Comparison of ENCODE assay signal across 9 mouse cellular contexts in genomic region chr10:80587305-80587657, GRCm38 (mm10). TPM values are rescaled to one million over a fixed set of nuclear protein-coding genes. Genes with fewer than 3 reads are reported as not detected.
DNase-seq lines count a peak whose midpoint lies in the region; ATAC-seq lines count a peak whose summit lies in the region.
"Had no signal": no experiment of that assay in that cellular context is flagged by ENCODE, and none has a peak within 500 bp of the region (broad histone marks: within the 10 kb centered on the region; RNA-seq: fewer than 3 reads in every experiment).

No protein-coding gene starts in this region.

- no peak overlapping the region for H3K4me2 ChIP-seq in neural tube, embryonic 11.5 days (ENCODE audit: low read depth)
- H3K4me2 ChIP-seq in heart, embryonic 14.5 days (ENCODE audit: low read length): peak overlapping the region; percentile 44
- no peak overlapping the region for H3K4me2 ChIP-seq in midbrain, embryonic 14.5 days (ENCODE audit: low read length)

- 0 out of 2 replicates have a peak overlapping the region, but pooled peaks have one; percentile 42 for H3K27ac ChIP-seq in neural tube, embryonic 11.5 days (ENCODE audit: low read depth, low read length)
- H3K27ac ChIP-seq in heart, embryonic 14.5 days (replicated peaks in 1 of 2; ENCODE audit: control insufficient read depth in 1 of 2, insufficient read depth in 1 of 2, low read depth in 2 of 2, low read length in 2 of 2): peak overlapping the region; percentile 75 to 83
- 0 out of 2 replicates have a peak overlapping the region, but pooled peaks have one; percentile 17 for H3K27ac ChIP-seq in midbrain, embryonic 14.5 days (replicated peaks; ENCODE audit: low read depth, low read length)
- H3K27ac ChIP-seq: liver, embryonic 14.5 days had no signal

- ATAC-seq in neural tube, embryonic 11.5 days (ENCODE audit: insufficient read depth, low FRiP score, low TSS enrichment): no peak
- ATAC-seq in heart, embryonic 14.5 days (ENCODE audit: insufficient number of reproducible peaks, insufficient read depth, low FRiP score, low read depth): peak; percentile 23
- ATAC-seq in midbrain, embryonic 14.5 days (ENCODE audit: low FRiP score, low TSS enrichment): no peak

- H3K4me1 ChIP-seq in neural tube, embryonic 11.5 days (ENCODE audit: control insufficient read depth, insufficient read depth, low read length): peaks cover 14% of the 10 kb centered on the region
- peaks cover 14 to 32% of the 10 kb centered on the region in 2 experiments for H3K4me1 ChIP-seq in heart, embryonic 14.5 days (ENCODE audit: control insufficient read depth in 2 of 2, insufficient read depth in 2 of 2, low read length in 2 of 2)
- H3K4me1 ChIP-seq in midbrain, embryonic 14.5 days (ENCODE audit: control insufficient read depth, insufficient read depth, low read length): peaks cover 18% of the 10 kb centered on the region

- peaks cover 2% of the 10 kb centered on the region for H3K36me3 ChIP-seq in neural tube, embryonic 11.5 days (ENCODE audit: control insufficient read depth, insufficient read depth, low read length)
- H3K36me3 ChIP-seq in heart, embryonic 14.5 days (ENCODE audit: control insufficient read depth, insufficient read depth, low read length): peaks cover 33% of the 10 kb centered on the region
- H3K36me3 ChIP-seq in midbrain, embryonic 14.5 days (ENCODE audit: control insufficient read depth, insufficient read depth, low read length): peaks cover 26% of the 10 kb centered on the region

- no peaks in the 10 kb centered on the region for H3K9me3 ChIP-seq in neural tube, embryonic 11.5 days (ENCODE audit: control insufficient read depth, low read length)
- no peaks in the 10 kb centered on the region for H3K9me3 ChIP-seq in heart, embryonic 14.5 days (ENCODE audit: control insufficient read depth, low read length)
- no peaks in the 10 kb centered on the region for H3K9me3 ChIP-seq in midbrain, embryonic 14.5 days (ENCODE audit: control insufficient read depth, low read length)

- no peaks in the 10 kb centered on the region for H3K27me3 ChIP-seq in neural tube, embryonic 11.5 days (ENCODE audit: control insufficient read depth, insufficient read depth, low read length)
- H3K27me3 ChIP-seq in heart, embryonic 14.5 days (ENCODE audit: control insufficient read depth, insufficient read depth, low read length): no peaks in the 10 kb centered on the region
- no peaks in the 10 kb centered on the region for H3K27me3 ChIP-seq in midbrain, embryonic 14.5 days (ENCODE audit: control insufficient read depth, insufficient read depth, low read length)

- intact Hi-C loops in left cerebral cortex, postnatal 25 days (cut with DNase I): loop anchor here (5.0 kb wide), 1 partner anchor 90 kb away; the partner anchor contains the start of gene Mknk2

- WGBS in neural tube, embryonic 11.5 days: 56% methylated on average over 3 of the region's 4 CpGs
- WGBS in heart, embryonic 14.5 days: 43% methylated on average over 2 of the region's 4 CpGs
- 26% methylated on average over 4 of the region's 4 CpGs for WGBS in midbrain, embryonic 14.5 days

- peak; percentile 37 for DNase-seq in neural tube, embryonic 11.5 days (ENCODE audit: low spot score)
- DNase-seq in neural tube, embryonic 10.5 days (ENCODE audit: extremely low spot score, low spot score): no peak
- peak; percentile 78 for DNase-seq in kidney, postnatal 14 days
- no peak for DNase-seq in midbrain, embryonic 14.5 days
- DNase-seq in left cerebral cortex, postnatal 25 days (ENCODE audit: low spot score in 2 of 2): no peak
- no peak for DNase-seq in gastrocnemius, postnatal 10 days
- DNase-seq in cerebellum, adult 18-20 months: no peak

- H3K9ac ChIP-seq in neural tube, embryonic 11.5 days (ENCODE audit: low read length): no peak overlapping the region; the same call in 1 of the 2 replicates
- H3K9ac ChIP-seq in heart, embryonic 14.5 days (ENCODE audit: low read length): peak overlapping the region; percentile 50; the same call in 1 of the 2 replicates
- no peak overlapping the region for H3K9ac ChIP-seq in midbrain, embryonic 14.5 days (replicated peaks; ENCODE audit: low read length)
- H3K9ac ChIP-seq: liver, embryonic 14.5 days had no signal

- no peak overlapping the region for H3K4me3 ChIP-seq in neural tube, embryonic 11.5 days (ENCODE audit: low read depth, low read length)
- 0 out of 4 replicates have a peak overlapping the region, but pooled peaks of 1 of the 2 experiments have one; percentile 10 for H3K4me3 ChIP-seq in heart, embryonic 14.5 days (ENCODE audit: control insufficient read depth in 1 of 2, insufficient read depth in 1 of 2, low read depth in 1 of 2, low read length in 2 of 2)
- no peak overlapping the region for H3K4me3 ChIP-seq in midbrain, embryonic 14.5 days (replicated peaks; ENCODE audit: low read depth, low read length)

RNA-seq across cellular contexts. Expression of gene Abhd17a, which starts 2.9 kb away (rescaled TPM):
- polyA plus RNA-seq in neural tube, embryonic 11.5 days (2014; fragmentation: Nextera tagmentation; extraction: Ambion mirVana): 119 and 120 TPM in 2 replicates
- 119 and 141 TPM in 2 replicates for polyA plus RNA-seq in heart, embryonic 14.5 days (2014; fragmentation: Nextera tagmentation; extraction: Ambion mirVana)
- polyA plus RNA-seq in midbrain, embryonic 14.5 days (2014; fragmentation: Nextera tagmentation; extraction: Ambion mirVana): 128 and 151 TPM in 2 replicates
- 100 to 1,000 TPM; 206 to 216 TPM for total RNA-seq in left cerebral cortex, postnatal 25 days (2021)
- total RNA-seq in gastrocnemius, postnatal 10 days (2021): 10 to 100 TPM; 69.6 to 73.3 TPM

RNA-seq across cellular contexts. Expression of gene Klf16, which starts 10.2 kb away (rescaled TPM):
- 4.5 and 5.5 TPM in 2 replicates for polyA plus RNA-seq in neural tube, embryonic 11.5 days (2014; fragmentation: Nextera tagmentation; extraction: Ambion mirVana)
- polyA plus RNA-seq in heart, embryonic 14.5 days (2014; fragmentation: Nextera tagmentation; extraction: Ambion mirVana): 3.5 and 5.0 TPM in 2 replicates
- 4.9 and 5.0 TPM in 2 replicates for polyA plus RNA-seq in midbrain, embryonic 14.5 days (2014; fragmentation: Nextera tagmentation; extraction: Ambion mirVana)
- total RNA-seq in left cerebral cortex, postnatal 25 days (2021): 10 to 100 TPM; 51.8 to 55.3 TPM
- total RNA-seq in gastrocnemius, postnatal 10 days (2021): 1 to 10 TPM; 3.5 to 5.8 TPM

RNA-seq across cellular contexts. Expression of gene Scamp4, which starts 15.4 kb away (rescaled TPM):
- polyA plus RNA-seq in neural tube, embryonic 11.5 days (2014; fragmentation: Nextera tagmentation; extraction: Ambion mirVana): 72.1 and 77.7 TPM in 2 replicates
- 65.9 and 67.1 TPM in 2 replicates for polyA plus RNA-seq in heart, embryonic 14.5 days (2014; fragmentation: Nextera tagmentation; extraction: Ambion mirVana)
- polyA plus RNA-seq in midbrain, embryonic 14.5 days (2014; fragmentation: Nextera tagmentation; extraction: Ambion mirVana): 62.1 and 67.6 TPM in 2 replicates
- 10 to 100 TPM; 40.8 to 42.2 TPM for total RNA-seq in left cerebral cortex, postnatal 25 days (2021)
- total RNA-seq in gastrocnemius, postnatal 10 days (2021): 10 to 100 TPM; 18.4 to 23.9 TPM

RNA-seq across cellular contexts. Expression of gene Adat3, which starts 15.4 kb away (rescaled TPM):
- polyA plus RNA-seq in neural tube, embryonic 11.5 days (2014; fragmentation: Nextera tagmentation; extraction: Ambion mirVana): 8.0 and 10.9 TPM in 2 replicates
- polyA plus RNA-seq in heart, embryonic 14.5 days (2014; fragmentation: Nextera tagmentation; extraction: Ambion mirVana): 2.6 and 3.6 TPM in 2 replicates
- polyA plus RNA-seq in midbrain, embryonic 14.5 days (2014; fragmentation: Nextera tagmentation; extraction: Ambion mirVana): 4.9 and 5.0 TPM in 2 replicates
- 1 to 10 TPM; 3.6 to 4.5 TPM for total RNA-seq in left cerebral cortex, postnatal 25 days (2021)
- total RNA-seq in gastrocnemius, postnatal 10 days (2021): 1 to 10 TPM in 1 of 2 experiments, under 1 TPM in 1; 0.99 to 1.3 TPM

RNA-seq across cellular contexts. Expression of gene Gm49322, which starts 18.5 kb away (rescaled TPM):
- 2.4 and 3.1 TPM in 2 replicates for polyA plus RNA-seq in neural tube, embryonic 11.5 days (2014; fragmentation: Nextera tagmentation; extraction: Ambion mirVana)
- 0.88 and 1.4 TPM in 2 replicates for polyA plus RNA-seq in heart, embryonic 14.5 days (2014; fragmentation: Nextera tagmentation; extraction: Ambion mirVana)
- polyA plus RNA-seq in midbrain, embryonic 14.5 days (2014; fragmentation: Nextera tagmentation; extraction: Ambion mirVana): 2.5 and 2.6 TPM in 2 replicates
- 1 to 10 TPM; 2.8 to 2.9 TPM for total RNA-seq in left cerebral cortex, postnatal 25 days (2021)
- total RNA-seq in gastrocnemius, postnatal 10 days (2021): 1 to 10 TPM in 1 of 2 experiments, under 1 TPM in 1; 0.45 to 1.2 TPM

Comparison
In these comparisons a context has a peak if more than half of its experiments do, and no peak if none do; other contexts are left out.
1. DNase-seq: peak in neural tube, embryonic 11.5 days (single experiment) and kidney, postnatal 14 days (single experiment); none in neural tube, embryonic 10.5 days (single experiment), midbrain, embryonic 14.5 days (single experiment), left cerebral cortex, postnatal 25 days (0 of 2), gastrocnemius, postnatal 10 days (single experiment) and cerebellum, adult 18-20 months (0 of 2).
2. H3K27ac ChIP-seq: peak in every context shown above with its lines; median percentile 79 in heart, embryonic 14.5 days; 42 in neural tube, embryonic 11.5 days; 17 in midbrain, embryonic 14.5 days.